Mouse (Mus musculus) cerebellum, postnatal 10 days (tissue): ENCODE data around the gene Pink1.

Source experiments
- DNase-seq, 2 experiments: peaks; one replicate each; pipeline ENCODE4 v3.0.0; 2021; ENCODE audit warnings: mixed read lengths in 2 of 2

Pink1 gene

DNA sequence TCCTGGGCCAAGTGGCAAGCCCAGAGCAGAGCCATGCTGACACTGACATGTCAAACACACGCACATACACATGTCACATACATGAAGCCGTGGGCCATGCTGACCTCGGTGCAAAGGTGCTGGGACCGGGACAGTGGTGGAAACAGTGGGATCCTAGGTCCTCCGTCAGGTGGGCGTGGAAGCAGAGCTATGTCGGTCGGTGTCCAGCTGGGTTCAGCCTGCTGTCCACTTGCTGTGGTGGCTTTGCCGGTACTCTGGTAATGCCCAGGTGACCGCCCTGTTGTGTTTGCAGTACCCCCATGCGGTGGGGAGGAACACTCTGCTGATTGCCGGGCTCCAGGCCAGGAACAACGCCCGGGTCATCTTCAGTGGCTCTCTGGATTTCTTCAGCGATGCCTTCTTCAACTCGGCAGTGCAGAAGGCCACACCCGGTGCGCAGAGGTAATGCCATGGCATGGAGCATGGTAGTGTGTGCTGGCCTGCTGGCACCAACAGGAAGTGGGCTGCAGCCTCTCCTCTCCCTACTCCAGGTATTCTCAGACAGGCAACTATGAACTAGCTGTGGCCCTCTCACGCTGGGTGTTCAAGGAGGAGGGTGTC lies 15.7 kb downstream of the Pink1 start:
- no peak for DNase-seq

DNA sequence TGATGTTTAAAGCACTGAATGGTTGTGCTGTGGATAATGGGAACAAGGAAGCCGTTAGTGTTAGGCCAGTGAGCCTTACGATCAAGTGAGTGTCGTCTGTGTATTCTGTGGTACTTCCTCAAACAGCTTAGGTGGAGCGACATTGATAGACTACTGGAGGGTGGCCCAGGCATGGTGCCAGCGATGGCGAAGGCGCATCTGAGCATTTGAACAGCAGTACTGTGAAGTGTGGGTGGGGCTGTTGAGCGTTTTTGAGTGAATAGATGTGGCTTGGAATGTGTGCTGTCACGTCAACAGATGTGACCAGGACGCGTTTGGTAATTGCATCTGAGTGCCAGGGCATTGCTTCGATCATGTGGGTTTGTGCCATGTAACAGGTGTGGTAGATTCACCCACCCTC lies 18.4 kb downstream of the Pink1 start:
- no peak for DNase-seq

DNA sequence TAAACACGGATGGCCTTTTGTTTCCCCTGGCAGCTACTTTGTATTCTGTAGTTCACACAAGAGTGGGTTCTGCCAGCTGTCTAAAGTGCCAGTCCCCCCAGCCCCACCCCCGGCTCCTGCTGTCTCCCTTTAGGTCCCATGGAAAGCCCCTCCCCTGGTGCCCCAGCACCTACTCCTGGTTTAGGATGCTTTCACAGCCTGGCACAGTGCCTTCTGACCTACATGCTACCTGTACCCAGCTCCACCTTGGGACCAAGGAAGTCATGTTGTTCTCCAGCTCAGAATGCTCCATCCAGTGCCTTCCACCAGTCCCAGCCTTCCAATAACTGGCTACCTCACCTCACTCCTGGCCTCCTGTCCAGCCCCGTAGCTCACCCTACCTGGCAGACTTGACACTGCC lies 19.1 kb downstream of the Pink1 start:
- DNase-seq, result no peak

DNA sequence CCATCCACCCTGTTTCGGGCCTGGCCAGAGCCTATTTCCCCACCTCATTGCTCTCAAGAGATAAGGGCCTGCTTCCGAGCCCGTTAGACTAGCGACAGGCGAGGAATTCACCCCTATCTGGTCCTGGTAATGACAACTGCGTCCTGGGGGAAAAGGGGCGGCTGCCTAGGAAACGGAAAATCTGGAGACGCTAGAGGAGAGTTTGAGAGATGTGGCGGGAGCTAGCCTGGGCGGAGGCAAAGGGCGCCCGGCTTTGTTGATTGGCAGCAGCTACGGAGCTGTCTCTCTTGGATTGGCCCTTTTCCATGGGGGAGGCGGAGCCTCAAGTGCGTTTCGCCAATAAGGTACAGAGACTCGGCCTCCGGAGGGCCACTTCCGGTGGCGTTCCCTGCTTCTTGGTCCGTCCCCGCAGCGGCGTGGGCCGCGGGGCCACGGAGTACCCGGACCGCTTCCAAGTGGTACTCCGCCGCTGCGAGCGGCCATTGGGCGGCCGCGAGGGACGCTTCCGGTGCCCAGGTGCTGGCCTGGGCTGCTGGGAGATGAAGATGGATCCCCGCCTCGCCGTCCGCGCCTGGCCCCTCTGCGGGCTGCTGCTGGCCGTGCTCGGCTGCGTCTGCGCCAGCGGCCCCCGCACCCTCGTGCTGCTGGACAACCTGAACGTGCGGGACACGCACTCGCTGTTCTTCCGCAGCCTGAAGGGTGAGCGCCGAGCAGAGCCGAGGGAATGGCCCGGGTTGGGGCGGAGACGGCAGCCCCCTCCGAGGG lies 21.6 kb downstream of the Pink1 start, which contains the start of gene Ddost:
Gene Ddost (plus strand): TSS at position 391 of the 765 bp plus-strand sequence.
- peak; percentile 99 to 100 for DNase-seq

DNA sequence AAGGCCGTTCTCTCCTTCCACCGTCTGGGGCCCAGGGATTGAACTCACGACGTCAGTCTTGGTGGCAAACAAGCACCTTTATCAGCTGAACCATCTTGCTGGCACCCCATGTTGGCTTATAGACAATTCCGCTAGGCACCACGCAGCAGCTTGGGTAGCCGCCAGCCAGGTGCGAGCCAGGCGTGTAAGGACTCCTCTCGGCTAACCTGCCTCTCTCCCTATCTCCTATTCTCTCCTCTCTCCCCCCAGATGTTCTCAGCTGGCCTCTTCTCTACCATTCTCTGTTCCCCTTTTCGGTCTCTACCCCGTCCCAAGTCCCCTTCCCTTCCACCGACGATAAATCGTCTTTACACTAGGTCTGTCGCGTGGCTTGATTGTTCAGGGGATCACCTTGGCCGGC lies 22.4 kb downstream of the Pink1 start:
- DNase-seq, result peak in 1 of 2 experiments; percentile 45

DNA sequence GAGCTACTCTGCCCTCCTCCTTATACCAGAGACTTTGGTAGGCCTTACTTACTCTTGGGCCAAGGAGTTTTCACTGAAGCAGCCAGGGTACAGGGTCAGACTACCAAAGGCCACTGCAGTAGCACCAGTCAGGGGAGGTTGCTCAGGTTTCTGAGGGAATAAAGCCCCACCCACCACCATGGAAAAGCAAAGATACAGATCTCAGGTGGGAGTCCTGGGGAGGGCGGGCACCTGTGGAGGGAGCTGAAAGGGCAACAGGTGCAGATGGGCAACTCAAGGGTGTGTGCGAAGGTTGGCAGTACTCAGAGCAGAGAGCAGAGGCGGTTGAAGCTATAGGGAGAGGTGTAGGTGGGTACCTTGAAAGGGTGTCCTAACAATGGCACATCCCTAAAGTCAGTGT lies 23.1 kb downstream of the Pink1 start:
- no peak for DNase-seq

DNA sequence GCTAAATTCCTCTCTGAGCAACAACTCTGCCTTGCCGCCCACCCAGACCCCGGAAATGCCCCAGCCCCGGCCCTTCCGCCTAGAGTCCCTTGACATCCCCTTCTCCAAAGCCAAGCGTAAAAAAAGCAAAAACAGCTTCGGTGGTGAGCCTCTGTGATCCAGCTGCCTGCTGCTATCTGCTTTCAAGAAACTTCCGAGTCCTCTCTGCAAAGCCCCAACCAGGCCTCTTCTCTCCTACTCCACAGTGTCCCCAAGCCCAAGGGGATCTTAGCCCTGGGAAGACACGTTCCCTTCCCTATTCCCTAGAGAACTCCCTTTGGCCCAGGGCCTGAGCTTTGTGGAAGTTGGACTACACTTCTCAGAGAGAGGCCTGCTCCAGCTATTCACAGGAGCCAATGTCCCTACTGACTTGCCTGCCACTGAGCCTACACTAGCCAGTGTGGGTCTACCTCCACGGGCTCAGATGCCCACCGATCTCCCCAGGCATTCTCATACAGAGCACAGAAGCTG lies 24.8 kb downstream of the Pink1 start:
- DNase-seq, result no peak

DNA sequence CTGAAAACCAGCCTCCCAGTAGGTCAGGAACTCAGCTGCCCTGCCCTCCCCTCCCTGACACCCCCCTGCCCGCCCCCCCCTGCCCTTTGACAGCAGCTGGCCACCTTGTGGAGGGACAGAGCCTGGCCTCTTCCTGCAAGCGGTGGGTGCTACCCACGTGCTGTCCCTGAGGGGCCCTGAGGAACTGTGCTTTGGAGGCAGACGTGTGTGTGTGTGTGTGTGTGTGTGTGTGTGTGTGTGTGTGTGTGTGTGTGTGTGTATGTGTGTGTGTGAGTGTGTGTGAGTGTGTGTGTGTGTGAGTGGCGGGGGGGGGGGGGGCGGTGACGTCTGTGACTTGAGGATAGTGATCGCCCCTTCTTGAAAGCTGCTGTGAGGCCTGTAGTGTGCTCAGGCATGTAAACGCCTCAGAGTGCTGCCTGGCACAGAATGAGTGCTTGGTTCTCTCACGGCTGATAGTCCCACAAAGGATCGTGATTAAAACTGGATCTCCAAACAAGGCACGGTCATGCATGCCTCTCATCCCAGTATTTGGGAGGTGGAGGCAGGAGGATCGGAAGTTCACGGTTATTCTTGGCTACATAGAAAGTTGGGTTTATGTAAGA lies 32.1 kb downstream of the Pink1 start:
- no peak for DNase-seq

DNA sequence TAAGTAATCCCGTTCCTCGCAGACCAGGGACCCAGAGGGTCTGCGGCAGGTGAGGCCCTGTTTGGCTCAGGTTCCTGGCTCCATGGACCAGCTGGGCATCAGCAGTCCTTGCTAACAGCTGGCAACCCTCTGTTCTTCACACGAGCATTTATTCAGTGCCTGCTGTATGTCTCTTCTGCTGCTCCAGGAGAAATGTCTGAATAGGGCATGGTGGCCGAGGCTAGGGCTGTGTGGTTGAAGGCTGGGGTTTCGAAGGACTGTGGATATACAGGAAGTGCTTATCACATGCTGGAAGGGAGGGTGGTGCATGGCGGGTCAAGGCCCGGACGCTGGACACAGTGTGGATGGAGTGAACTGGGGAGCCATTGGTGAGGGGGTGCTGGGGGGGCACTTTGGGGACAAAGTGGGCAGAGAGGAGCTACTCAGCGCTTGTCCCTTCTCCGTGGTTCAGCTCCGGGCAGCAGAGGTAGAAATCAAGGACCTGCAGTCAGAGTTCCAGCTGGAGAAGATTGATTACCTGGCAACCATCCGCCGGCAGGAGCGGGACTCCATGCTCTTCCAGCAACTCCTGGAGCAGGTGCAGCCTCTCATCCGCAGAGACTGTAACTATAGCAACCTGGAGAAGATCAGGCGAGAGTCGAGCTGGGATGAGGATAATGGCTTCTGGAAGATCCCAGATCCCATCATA lies 32.7 kb downstream of the Pink1 start:
- peak; percentile 64 to 66 for DNase-seq

DNA sequence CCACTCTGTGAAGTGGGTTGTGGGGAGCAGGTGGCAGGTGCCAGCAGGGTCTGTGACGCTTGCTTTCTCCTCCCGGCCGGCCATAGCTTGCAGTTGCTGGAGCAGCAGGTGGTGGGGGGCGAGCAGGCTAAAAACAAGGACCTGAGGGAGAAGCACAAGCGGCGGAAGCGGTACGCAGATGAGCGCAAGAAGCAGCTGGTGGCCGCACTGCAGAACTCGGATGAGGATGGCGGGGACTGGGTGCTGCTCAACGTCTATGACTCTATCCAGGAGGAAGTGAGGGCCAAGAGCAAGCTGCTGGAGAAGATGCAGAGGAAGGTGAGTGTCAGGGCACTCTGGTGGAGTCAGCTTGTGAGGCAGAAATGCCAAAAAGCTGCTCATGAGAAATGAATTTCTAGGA lies 34.1 kb downstream of the Pink1 start:
- no peak for DNase-seq

DNA sequence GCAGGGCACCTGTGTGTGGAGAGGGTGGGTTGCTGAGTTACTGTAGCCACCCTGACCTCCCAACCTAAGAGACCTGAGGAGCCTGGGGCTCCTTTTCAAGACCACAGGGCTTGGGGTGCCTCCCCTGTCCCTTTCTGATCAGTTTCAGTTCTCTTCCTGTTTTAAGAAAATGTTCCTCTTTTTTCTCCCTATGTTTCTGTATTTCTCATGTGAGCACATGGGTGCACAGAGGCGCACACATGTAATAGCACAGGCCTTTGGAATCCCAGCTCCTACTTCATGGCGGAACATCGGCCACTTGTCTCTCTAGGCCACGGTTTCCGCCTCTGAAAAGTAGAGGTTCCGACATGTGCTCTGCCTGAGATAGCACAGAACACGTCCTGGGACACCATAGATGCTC lies 37.4 kb downstream of the Pink1 start:
- DNase-seq, result no peak

DNA sequence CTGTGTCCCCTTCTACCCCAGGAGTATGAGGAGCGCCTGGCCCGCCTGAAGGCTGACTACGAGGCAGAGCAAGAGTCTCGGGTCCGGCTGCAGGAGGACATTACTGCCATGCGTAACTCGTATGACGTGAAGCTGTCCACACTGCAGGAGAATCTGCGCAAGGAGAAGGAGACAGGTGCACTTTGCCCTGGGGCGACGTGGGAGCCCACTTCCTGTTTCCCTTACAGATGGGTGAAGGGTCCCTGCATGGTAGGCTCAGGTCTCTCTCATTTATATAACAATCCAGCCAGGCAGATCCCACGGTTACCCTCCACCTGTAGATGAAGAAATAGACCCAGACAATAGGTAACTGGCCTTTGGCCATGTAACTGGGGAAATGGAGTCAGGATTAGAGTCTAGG lies 39.7 kb downstream of the Pink1 start:
- DNase-seq, result no peak

DNA sequence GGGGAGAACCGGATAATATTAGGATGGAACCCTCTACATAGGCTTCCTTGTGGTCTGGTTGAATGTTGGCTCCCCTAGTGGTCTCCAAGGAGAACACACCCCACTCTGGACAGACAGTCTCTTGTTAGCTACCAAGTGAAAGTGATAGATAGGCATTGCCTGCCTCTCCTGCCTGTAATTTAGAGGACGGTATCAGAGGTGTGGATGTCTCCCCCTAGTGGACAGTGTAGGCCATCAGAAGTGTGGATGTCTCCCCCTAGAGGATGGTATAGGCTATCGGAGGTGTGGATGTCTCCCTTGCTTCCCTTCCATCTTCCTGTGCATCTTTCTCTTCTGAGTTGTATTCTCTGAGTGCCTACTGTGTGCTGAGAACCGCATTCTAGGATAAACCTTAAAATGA lies 43.3 kb downstream of the Pink1 start:
- peak; percentile 72 to 83 for DNase-seq

DNA sequence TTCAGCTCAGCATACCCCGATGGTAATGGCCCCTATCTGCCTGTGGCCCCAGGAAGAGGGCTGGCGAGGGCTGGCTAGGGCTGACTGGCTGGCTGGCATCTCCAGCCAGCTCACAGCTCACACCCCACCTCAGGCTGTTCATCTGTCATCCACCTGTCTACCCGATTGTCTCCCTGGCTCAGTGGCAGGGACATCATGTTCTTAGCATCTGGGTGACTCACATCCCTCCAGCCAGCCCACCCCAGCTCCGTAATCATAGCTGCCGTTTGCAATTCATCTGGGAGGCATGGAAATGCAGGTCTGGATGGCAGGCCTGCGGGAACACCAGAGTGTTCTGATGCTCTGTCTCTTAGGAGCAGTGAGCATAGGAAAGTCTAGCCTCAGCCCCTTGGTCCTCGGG lies 47.8 kb downstream of the Pink1 start:
- DNase-seq, result no peak

DNA sequence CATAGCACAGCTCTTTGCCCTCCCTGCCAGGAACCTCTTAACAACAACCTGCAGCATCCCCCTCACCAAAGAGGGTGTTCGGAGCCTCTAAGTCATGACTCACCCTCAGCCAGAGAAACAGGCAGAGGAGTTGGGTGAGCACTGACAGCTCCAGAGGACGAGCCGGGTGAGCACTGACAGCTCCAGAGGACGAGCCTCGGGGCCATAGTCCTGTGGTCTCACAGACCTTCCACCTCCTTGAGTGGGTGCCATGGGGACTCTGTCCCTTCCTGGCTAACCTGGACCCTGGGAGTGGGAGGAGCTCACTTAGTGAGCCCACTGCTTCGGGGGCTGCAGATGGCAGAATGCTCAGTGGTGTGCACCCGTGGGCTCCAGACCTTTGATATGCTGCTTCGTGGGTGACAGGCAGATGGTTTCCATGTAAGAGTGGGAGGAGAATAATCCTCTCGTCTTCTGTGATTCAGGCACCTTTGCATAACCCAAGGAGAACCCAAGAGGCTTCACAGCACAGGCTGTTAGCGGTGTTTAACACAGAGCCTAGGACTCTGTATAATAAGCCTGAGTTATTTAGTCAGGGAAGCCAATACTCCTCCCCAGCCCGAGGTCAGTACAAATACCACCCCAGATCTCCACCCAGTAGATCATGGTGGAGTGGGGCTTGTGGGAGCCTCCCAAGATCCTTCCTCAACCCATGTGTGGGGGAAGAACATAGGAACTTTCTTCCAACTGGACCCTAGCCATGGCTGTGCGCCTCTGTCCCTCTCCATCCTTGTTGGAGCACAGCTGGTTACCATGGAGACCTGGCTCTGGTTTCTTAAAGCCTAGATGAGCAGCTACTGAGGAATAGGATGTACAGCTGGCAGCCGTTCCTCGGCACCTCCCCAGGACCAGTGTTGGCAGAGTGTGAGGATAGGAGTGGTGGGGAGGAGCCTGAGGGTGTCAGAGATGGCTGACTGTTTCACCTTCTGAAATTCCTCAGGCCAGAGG lies 53.8 kb downstream of the Pink1 start:
- DNase-seq, result peak; percentile 34 to 48

DNA sequence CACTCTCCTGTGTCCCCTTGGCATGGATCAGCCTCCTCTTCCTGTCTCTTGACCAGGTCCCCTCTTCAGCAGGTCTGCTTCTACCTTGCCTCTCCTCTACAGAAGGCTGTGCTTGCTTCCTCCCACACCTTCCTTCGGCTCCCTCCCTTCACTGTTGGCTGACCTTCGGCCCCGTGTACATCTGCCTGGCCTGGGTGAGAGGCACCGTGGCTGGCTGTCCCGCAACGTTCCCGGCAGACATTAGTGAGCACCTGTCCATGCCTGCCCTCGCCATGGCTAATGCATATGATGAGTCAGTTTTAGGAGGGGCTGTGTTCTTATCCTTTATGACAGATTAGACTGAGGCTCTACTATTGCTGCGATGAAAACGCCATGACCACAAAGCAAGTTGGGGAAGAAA lies 58.2 kb downstream of the Pink1 start:
- DNase-seq, result no peak
